ENCODE assay signal across 7 mouse cellular contexts in the genomic region with DNA sequence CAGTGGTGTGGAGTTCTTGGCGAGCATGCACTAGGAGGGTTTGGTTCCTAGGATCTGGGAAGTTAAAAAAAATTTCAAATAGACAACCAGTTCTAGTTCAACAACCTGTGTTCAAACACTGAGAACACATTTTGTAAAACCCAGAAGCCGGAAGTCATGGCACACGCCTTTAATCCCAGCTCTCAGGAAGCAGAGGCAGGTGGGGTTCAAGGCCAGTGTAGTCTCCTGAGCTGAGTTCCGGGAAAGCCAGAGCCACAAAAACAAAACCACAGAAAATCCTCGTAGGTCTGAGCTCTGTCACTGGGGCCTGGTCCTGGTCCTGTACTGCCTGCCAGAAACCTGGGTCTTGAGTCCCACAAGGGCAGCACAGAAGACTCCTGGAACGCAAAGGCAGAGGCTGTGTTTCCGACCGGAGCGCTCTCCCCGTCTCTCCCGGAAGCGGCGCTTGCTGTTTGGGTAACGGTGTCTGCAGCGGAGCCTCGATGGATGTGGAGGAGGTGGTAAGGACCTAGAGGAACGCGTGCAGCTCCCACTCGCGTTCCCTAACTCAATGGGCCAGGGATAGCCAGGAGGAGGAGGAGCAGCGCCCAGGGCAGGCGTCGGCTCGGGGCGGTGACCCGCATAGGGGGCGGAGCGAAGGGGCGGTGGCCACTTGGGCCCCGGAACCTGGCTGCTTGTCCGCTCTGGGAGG. TPM values are rescaled to one million over a fixed set of nuclear protein-coding genes. Genes with fewer than 3 reads are reported as not detected.
DNase-seq lines count a peak whose midpoint lies in the region; ATAC-seq and TF ChIP-seq lines count a peak whose summit lies in the region.

A gene (plus strand): TSS at position 210 of the 691 bp plus-strand sequence.

- no peak for TF ChIP-seq CTCF in heart, adult 2 months (IDR thresholded peaks at IDR 0.05)

- 10% methylated on average over 31 of the region's 31 CpGs for WGBS in embryonic facial prominence, embryonic 12.5 days
- WGBS in heart, adult 2 months: 5% methylated on average over 31 of the region's 31 CpGs
- 8% methylated on average over 31 of the region's 31 CpGs for WGBS in limb, embryonic 13.5 days
- WGBS in midbrain, embryonic 16.5 days: 9% methylated on average over 31 of the region's 31 CpGs

- H3K4me2 ChIP-seq in embryonic facial prominence, embryonic 12.5 days (replicated peaks): peak within 1 kb of the TSS; percentile 48
- peak within 1 kb of the TSS; percentile 61 for H3K4me2 ChIP-seq in limb, embryonic 13.5 days (replicated peaks)
- peak within 1 kb of the TSS; percentile 58 for H3K4me2 ChIP-seq in midbrain, embryonic 16.5 days (ENCODE audit: low read length)

- peak; percentile 78 for DNase-seq in adrenal gland, postnatal 25 days
- peak; percentile 89 for DNase-seq in heart, adult 2 months
- peak; percentile 56 to 75 for DNase-seq in kidney, adult 8-10 months
- peak; percentile 78 to 85 for DNase-seq in spleen, postnatal 10 days (ENCODE audit: low spot score in 2 of 2)

- intact Hi-C loops in heart, adult 2 months (cut with DNase I): loop anchor here (5.0 kb wide), 1 partner anchor 74 kb away; a partner anchor contains a TSS

- H3K79me2 ChIP-seq in heart, adult 2 months (replicated peaks; ENCODE audit: control insufficient read depth, insufficient read depth, low read length): no peaks in the 10 kb centered on the region

- no peaks in the 10 kb centered on the region for H3K9me3 ChIP-seq in embryonic facial prominence, embryonic 12.5 days
- no peaks in the 10 kb centered on the region for H3K9me3 ChIP-seq in limb, embryonic 13.5 days
- no peaks in the 10 kb centered on the region for H3K9me3 ChIP-seq in midbrain, embryonic 16.5 days (replicated peaks; ENCODE audit: control insufficient read depth, low read length, poor library complexity, severe bottlenecking)

- no peaks in the 10 kb centered on the region for H3K4me1 ChIP-seq in embryonic facial prominence, embryonic 12.5 days
- H3K4me1 ChIP-seq in heart, adult 2 months (ENCODE audit: control insufficient read depth, insufficient read depth, low read length): no peaks in the 10 kb centered on the region; the same call in 1 of the 2 replicates
- no peaks in the 10 kb centered on the region for H3K4me1 ChIP-seq in limb, embryonic 13.5 days
- H3K4me1 ChIP-seq in midbrain, embryonic 16.5 days (ENCODE audit: control insufficient read depth, insufficient read depth, low read length): no peaks in the 10 kb centered on the region

- ATAC-seq in embryonic facial prominence, embryonic 12.5 days (ENCODE audit: insufficient number of reproducible peaks, insufficient read depth, low FRiP score, low TSS enrichment): peak; percentile 70
- peak; percentile 91 for ATAC-seq in limb, embryonic 13.5 days (ENCODE audit: low FRiP score, low read depth)
- peak; percentile 90 for ATAC-seq in midbrain, embryonic 16.5 days

- H3K36me3 ChIP-seq in embryonic facial prominence, embryonic 12.5 days: no peaks in the 10 kb centered on the region
- no peaks in the 10 kb centered on the region for H3K36me3 ChIP-seq in heart, adult 2 months (ENCODE audit: control insufficient read depth, insufficient read depth, low read length)
- peaks cover 4% of the 10 kb centered on the region; the same call in 1 of the 2 replicates for H3K36me3 ChIP-seq in limb, embryonic 13.5 days
- no peaks in the 10 kb centered on the region for H3K36me3 ChIP-seq in midbrain, embryonic 16.5 days (ENCODE audit: control insufficient read depth, insufficient read depth, low read length)

- 0 out of 2 replicates have a peak, but pooled peaks have one; percentile 18 for TF ChIP-seq EP300 in heart, adult 2 months (IDR thresholded peaks at IDR 0.05; ENCODE audit: insufficient read depth, low read depth, low read length)

- peak within 1 kb of the TSS; percentile 75 for H3K4me3 ChIP-seq in embryonic facial prominence, embryonic 12.5 days
- peak within 1 kb of the TSS; percentile 73 for H3K4me3 ChIP-seq in heart, adult 2 months
- peak within 1 kb of the TSS; percentile 74 for H3K4me3 ChIP-seq in limb, embryonic 13.5 days
- H3K4me3 ChIP-seq in midbrain, embryonic 16.5 days (ENCODE audit: low read depth, low read length): peak within 1 kb of the TSS; percentile 74

- peak; percentile 78 for TF ChIP-seq POLR2A in heart, adult 2 months (IDR thresholded peaks at IDR 0.05; ENCODE audit: insufficient read depth, low read depth, low read length)

- H3K27me3 ChIP-seq in embryonic facial prominence, embryonic 12.5 days: no peaks in the 10 kb centered on the region
- H3K27me3 ChIP-seq in heart, adult 2 months (ENCODE audit: control insufficient read depth, insufficient read depth, low read length): no peaks in the 10 kb centered on the region
- H3K27me3 ChIP-seq in limb, embryonic 13.5 days: no peaks in the 10 kb centered on the region
- H3K27me3 ChIP-seq in midbrain, embryonic 16.5 days (ENCODE audit: control insufficient read depth, insufficient read depth, low read depth, low read length): no peaks in the 10 kb centered on the region

- H3K9ac ChIP-seq in embryonic facial prominence, embryonic 12.5 days: peak within 1 kb of the TSS; percentile 62
- peak within 1 kb of the TSS; percentile 89 for H3K9ac ChIP-seq in heart, adult 2 months (ENCODE audit: low read depth, low read length)
- H3K9ac ChIP-seq in limb, embryonic 13.5 days: peak within 1 kb of the TSS; percentile 74
- peak within 1 kb of the TSS; percentile 88 for H3K9ac ChIP-seq in midbrain, embryonic 16.5 days (ENCODE audit: low read depth, low read length)

- H3K27ac ChIP-seq in embryonic facial prominence, embryonic 12.5 days: peak within 1 kb of the TSS; percentile 50; the same call in 1 of the 2 replicates
- H3K27ac ChIP-seq in heart, adult 2 months: peak within 1 kb of the TSS; percentile 81
- H3K27ac ChIP-seq in limb, embryonic 13.5 days: no peak within 1 kb of the TSS; the same call in 1 of the 2 replicates
- H3K27ac ChIP-seq in midbrain, embryonic 16.5 days (ENCODE audit: low read length): peak within 1 kb of the TSS; percentile 54

RNA-seq across cellular contexts. Expression of the gene that starts here (rescaled TPM):
- total RNA-seq in adrenal gland, postnatal 25 days (2021): 15.4 and 20.2 TPM in 2 replicates
- polyA plus RNA-seq in embryonic facial prominence, embryonic 12.5 days (2016; fragmentation: Nextera tagmentation; extraction: Ambion mirVana): 28.9 and 33.0 TPM in 2 replicates
- total RNA-seq in heart, adult 2 months (2021): 10 to 100 TPM in 1 of 2 experiments, 1 to 10 TPM in 1; 9.8 to 10.8 TPM
- 6.4 and 9.8 TPM in 2 replicates for polyA plus RNA-seq in heart, adult 2 months (2012; rRNA removed)
- 29.6 and 33.3 TPM in 2 replicates for polyA plus RNA-seq in limb, embryonic 13.5 days (2015; fragmentation: Nextera tagmentation; extraction: Ambion mirVana)
- polyA plus RNA-seq in midbrain, embryonic 16.5 days (2015; fragmentation: Nextera tagmentation; extraction: Ambion mirVana): 36.1 and 37.9 TPM in 2 replicates
